Mouse (Mus musculus): ENCODE data around the gene Agxt. TPM values are rescaled to one million over a fixed set of nuclear protein-coding genes. Genes with fewer than 3 reads are reported as not detected.
A peak's percentile ranks its signal among the peaks of the same experiment; 100 is the strongest.

The Agxt gene
- polyA plus RNA-seq, 1 experiment from 2014 or later = not detected

DNA sequence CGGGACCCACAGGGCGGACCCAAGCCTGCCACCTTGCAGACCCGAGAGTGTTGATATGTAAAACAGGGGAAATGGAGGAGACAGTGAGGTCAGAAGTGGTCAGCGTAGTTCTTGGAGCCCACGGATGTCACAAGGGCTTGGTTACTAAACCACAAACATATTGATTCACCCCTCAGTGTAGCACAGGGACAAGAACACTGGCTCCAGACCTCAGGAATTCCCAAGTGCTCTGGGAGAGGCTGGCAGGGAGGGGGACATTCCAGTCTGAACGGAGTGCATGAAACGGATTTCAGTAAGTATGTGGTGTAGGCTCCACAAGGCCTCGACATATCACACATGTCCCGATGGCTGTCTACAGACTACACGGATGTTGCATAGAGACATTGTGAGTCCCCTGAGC lies 26.9 kb downstream of the Agxt start:
- no peaks in the 10 kb centered on the region for H3K27me3 ChIP-seq (ENCODE audit: insufficient read depth, low read length)
- ATAC-seq (ENCODE audit: low FRiP score, low TSS enrichment) = no peak
- H3K27ac ChIP-seq (ENCODE audit: low read length) = no peak overlapping the region
- H3K9ac ChIP-seq (replicated peaks; ENCODE audit: low read length) = no peak overlapping the region
- H3K4me2 ChIP-seq (replicated peaks; ENCODE audit: low read depth, low read length) = no peak overlapping the region
- H3K9me3 ChIP-seq (ENCODE audit: low read length) = no peaks in the 10 kb centered on the region
- H3K4me1 ChIP-seq (ENCODE audit: insufficient read depth, low read length) = peaks cover 8% of the 10 kb centered on the region; the same call in 1 of the 2 replicates
- no peaks in the 10 kb centered on the region for H3K36me3 ChIP-seq (ENCODE audit: insufficient read depth, low read length)
- WGBS = 78% methylated on average over 10 of the region's 10 CpGs
- H3K4me3 ChIP-seq (ENCODE audit: low read length) = no peak overlapping the region

DNA sequence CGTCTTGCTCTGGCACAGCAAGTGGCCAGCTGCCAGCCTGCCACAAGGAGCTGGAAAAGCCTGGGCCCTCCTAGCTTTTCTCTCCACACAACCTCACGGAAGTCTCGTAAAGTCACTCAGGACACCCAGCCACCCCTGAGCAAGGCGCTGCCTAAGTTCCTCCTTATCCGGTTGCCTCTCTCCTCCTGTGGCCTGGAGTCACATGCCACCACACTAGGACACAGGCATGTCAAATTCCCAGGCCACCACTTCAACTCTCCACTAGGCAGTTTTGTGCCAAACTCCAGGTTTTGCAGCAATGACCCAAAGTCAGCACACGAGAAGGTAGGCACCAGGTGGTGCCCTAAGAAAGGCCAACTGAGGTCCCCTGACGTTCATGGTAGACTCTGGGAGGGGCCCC lies 27.5 kb downstream of the Agxt start:
- WGBS = 88% methylated on average over 7 of the region's 7 CpGs
- Histone ChIP-seq H3K9me3 (ENCODE audit: low read length) (no peaks in the 10 kb centered on the region), H3K27me3 (ENCODE audit: insufficient read depth, low read length) (no peaks in the 10 kb centered on the region), H3K4me3 (ENCODE audit: low read length) (no peak overlapping the region), H3K4me1 (ENCODE audit: insufficient read depth, low read length) (peaks cover 8% of the 10 kb centered on the region; the same call in 1 of the 2 replicates), H3K27ac (ENCODE audit: low read length) (no peak overlapping the region), H3K4me2 (replicated peaks; ENCODE audit: low read depth, low read length) (no peak overlapping the region), H3K36me3 (ENCODE audit: insufficient read depth, low read length) (no peaks in the 10 kb centered on the region), H3K9ac (replicated peaks; ENCODE audit: low read length) (no peak overlapping the region)
- no peak for ATAC-seq (ENCODE audit: low FRiP score, low TSS enrichment)

DNA sequence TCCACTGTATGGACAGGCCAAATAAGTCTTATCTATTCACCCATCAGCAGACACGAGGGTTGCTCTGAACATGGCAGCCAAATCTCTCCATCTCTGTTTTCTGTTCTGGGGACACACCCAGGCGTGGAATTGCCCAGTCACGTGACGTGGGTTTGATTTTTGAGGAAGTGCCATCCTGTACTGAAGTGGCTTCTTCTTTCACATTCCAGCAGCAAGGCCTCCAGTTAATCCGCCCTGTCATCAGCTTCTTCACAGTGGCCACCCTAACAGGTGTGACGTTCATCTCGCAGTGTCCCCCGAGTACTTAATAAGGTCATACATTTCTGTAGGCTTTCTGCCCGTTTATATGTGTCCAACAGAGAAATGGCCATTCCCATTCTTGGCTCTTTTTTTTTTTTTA lies 30.4 kb downstream of the Agxt start:
- Histone ChIP-seq H3K9me3 (ENCODE audit: low read length) (no peaks in the 10 kb centered on the region), H3K4me1 (ENCODE audit: insufficient read depth, low read length) (peaks cover 5% of the 10 kb centered on the region; the same call in 1 of the 2 replicates), H3K27me3 (ENCODE audit: insufficient read depth, low read length) (no peaks in the 10 kb centered on the region), H3K4me3 (ENCODE audit: low read length) (no peak overlapping the region), H3K9ac (replicated peaks; ENCODE audit: low read length) (no peak overlapping the region), H3K4me2 (replicated peaks; ENCODE audit: low read depth, low read length) (no peak overlapping the region), H3K36me3 (ENCODE audit: insufficient read depth, low read length) (no peaks in the 10 kb centered on the region), H3K27ac (ENCODE audit: low read length) (no peak overlapping the region)
- ATAC-seq (ENCODE audit: low FRiP score, low TSS enrichment) = no peak
- 77% methylated on average over 9 of the region's 9 CpGs for WGBS

DNA sequence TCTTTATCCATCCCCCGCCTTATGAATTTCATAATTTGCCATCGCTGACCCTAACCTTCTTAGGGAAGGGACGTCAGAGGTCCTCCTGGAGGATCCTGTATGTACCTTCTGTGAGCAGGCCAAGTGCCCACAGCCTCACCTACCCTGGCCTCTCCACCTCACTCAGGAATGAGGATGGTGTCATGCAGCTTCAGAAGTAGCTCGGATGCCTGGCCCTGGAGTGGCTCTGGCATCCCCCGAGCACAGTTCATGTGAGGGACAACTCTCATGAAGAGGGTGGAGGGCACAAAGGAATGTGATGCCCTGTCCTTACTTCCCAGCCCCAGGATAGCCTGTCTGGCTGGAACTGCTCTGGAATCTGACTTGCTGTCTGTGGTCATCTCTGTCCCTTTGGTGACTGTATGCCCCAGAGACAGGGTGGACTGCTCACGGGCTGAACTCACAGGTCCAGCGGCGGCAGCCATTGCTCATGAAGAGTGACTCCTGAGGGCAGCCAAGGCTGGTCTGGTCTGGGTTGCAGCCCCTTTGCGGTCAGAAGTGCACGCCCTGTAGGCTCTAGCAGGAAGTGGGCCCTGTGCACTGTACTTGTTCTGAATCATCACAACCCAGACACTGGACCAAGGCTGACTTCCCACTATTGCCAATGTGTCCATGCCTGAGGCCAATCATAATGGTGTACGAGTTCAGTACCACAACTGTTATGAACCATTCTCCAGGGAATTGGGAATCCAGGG lies 31.5 kb downstream of the Agxt start:
- no peaks in the 10 kb centered on the region for H3K4me1 ChIP-seq (ENCODE audit: insufficient read depth, low read length)
- no peak overlapping the region for H3K9ac ChIP-seq (replicated peaks; ENCODE audit: low read length)
- WGBS = 81% methylated on average over 11 of the region's 11 CpGs
- H3K4me3 ChIP-seq (ENCODE audit: low read length) = no peak overlapping the region
- H3K9me3 ChIP-seq (ENCODE audit: low read length) = no peaks in the 10 kb centered on the region
- H3K4me2 ChIP-seq (replicated peaks; ENCODE audit: low read depth, low read length) = no peak overlapping the region
- no peaks in the 10 kb centered on the region for H3K27me3 ChIP-seq (ENCODE audit: insufficient read depth, low read length)
- no peak for ATAC-seq (ENCODE audit: low FRiP score, low TSS enrichment)
- H3K36me3 ChIP-seq (ENCODE audit: insufficient read depth, low read length) = no peaks in the 10 kb centered on the region
- H3K27ac ChIP-seq (ENCODE audit: low read length) = no peak overlapping the region

DNA sequence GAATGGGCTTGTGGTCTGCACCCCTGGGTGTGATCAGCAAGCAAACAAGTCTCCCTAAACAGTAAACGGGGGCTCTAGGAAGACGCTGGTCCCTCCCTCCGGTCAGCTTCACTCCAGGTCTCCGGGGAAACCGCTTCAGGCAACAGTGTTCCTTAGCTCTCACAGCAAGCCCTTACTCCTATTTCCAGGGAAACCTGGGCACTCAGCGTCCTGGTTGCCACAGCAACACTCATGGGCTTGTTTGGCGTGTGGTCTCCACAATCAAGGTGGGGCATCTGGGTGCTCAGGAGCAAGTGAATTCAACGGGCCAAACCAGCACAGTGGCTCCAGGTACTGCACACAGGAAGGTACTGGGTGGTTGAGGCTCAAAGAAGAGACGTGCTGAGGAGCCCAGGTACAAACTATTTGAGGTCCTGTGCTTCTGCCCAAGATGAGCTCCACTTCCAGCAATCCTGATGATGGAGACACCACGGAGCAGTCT lies 33.3 kb downstream of the Agxt start, which contains the start of gene Crocc2:
Gene Crocc2, plus strand, starts transcription at position 431 of the 481 bp plus-strand sequence.
- no peak for ATAC-seq (ENCODE audit: low FRiP score, low TSS enrichment)
- H3K27me3 ChIP-seq (ENCODE audit: insufficient read depth, low read length) = no peaks in the 10 kb centered on the region
- no peaks in the 10 kb centered on the region for H3K36me3 ChIP-seq (ENCODE audit: insufficient read depth, low read length)
- 51% methylated on average over 10 of the region's 10 CpGs for WGBS
- H3K4me2 ChIP-seq (replicated peaks; ENCODE audit: low read depth, low read length) = no peak within 1 kb of the TSS
- H3K4me3 ChIP-seq (ENCODE audit: low read length) = no peak within 1 kb of the TSS
- H3K27ac ChIP-seq (ENCODE audit: low read length) = no peak within 1 kb of the TSS
- H3K4me1 ChIP-seq (ENCODE audit: insufficient read depth, low read length) = no peaks in the 10 kb centered on the region
- H3K9ac ChIP-seq (replicated peaks; ENCODE audit: low read length) = no peak within 1 kb of the TSS
- H3K9me3 ChIP-seq (ENCODE audit: low read length) = no peaks in the 10 kb centered on the region

DNA sequence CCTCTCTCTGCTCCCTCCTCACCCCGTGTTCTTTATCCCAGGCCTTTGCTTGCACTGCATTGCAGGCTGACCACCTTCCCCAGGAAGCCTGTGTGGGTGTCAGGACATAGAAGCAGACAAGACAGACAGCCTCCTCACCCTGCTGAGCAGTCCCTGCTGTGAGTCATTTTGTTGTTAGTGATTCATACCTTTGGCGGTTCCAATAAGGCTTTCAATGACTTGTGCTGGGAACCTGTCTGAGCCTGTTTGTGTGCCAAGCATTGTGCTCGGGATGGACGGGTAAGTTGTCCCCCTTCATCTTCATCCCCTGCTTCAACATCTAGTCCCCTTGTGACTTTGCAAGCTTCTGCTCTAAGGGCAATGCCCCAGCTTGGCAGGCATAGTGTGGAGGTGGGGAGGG lies 38.6 kb downstream of the Agxt start:
- WGBS = 68% methylated on average over 4 of the region's 4 CpGs
- Histone ChIP-seq H3K9me3 (ENCODE audit: low read length) (no peaks in the 10 kb centered on the region), H3K4me2 (replicated peaks; ENCODE audit: low read depth, low read length) (no peak overlapping the region), H3K27ac (ENCODE audit: low read length) (no peak overlapping the region), H3K9ac (replicated peaks; ENCODE audit: low read length) (no peak overlapping the region), H3K4me3 (ENCODE audit: low read length) (no peak overlapping the region), H3K27me3 (ENCODE audit: insufficient read depth, low read length) (peaks cover 4% of the 10 kb centered on the region; the same call in 1 of the 2 replicates), H3K36me3 (ENCODE audit: insufficient read depth, low read length) (no peaks in the 10 kb centered on the region), H3K4me1 (ENCODE audit: insufficient read depth, low read length) (peaks cover 23% of the 10 kb centered on the region)
- ATAC-seq (ENCODE audit: low FRiP score, low TSS enrichment) = no peak

DNA sequence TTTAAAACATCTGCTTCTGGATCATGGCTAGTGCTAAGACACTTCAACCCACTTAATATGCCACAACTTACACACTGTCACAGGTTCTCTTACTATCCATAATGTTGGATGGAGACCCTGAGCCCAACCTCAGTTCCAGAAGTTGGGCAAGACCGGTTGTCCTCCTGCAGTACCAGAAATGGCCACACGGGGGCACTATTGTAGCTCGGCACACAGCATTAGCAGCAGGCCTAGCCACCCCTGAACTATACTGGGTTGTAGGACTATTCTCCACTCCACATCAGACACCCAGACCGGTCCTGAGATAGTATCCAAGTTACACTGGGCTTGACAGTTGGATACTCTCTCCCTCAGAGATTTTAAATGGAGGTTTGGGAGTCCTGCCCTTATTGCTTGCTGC lies 39.4 kb downstream of the Agxt start:
- H3K4me1 ChIP-seq (ENCODE audit: insufficient read depth, low read length) = peaks cover 23% of the 10 kb centered on the region
- H3K4me3 ChIP-seq (ENCODE audit: low read length) = no peak overlapping the region
- ATAC-seq (ENCODE audit: low FRiP score, low TSS enrichment) = peak; percentile 70
- no peak overlapping the region for H3K9ac ChIP-seq (replicated peaks; ENCODE audit: low read length)
- 0% methylated on average over 4 of the region's 4 CpGs for WGBS
- H3K9me3 ChIP-seq (ENCODE audit: low read length) = no peaks in the 10 kb centered on the region
- no peaks in the 10 kb centered on the region for H3K36me3 ChIP-seq (ENCODE audit: insufficient read depth, low read length)
- no peak overlapping the region for H3K4me2 ChIP-seq (replicated peaks; ENCODE audit: low read depth, low read length)
- no peak overlapping the region for H3K27ac ChIP-seq (ENCODE audit: low read length)
- H3K27me3 ChIP-seq (ENCODE audit: insufficient read depth, low read length) = peaks cover 4% of the 10 kb centered on the region; the same call in 1 of the 2 replicates

DNA sequence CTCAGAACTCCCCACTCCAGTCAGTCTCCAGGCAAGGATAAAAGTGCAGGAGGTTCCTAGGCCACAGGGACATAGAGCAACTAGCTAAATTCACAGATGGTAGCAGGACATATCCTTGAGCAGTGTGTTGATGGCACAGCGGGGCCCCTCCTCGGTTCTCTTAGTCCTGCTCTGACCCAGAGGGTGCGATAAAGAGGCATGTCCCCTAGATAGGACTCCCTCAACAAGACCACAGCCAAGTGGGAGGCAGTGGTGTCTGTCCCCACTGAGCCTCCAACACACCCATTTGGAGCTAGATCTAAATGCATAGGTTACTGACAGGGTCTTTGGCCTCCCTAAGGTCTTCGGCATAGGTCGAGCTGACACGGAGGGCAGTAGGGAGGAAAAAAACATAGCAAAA lies 40.8 kb downstream of the Agxt start:
- peak overlapping the region; percentile 76 for H3K4me2 ChIP-seq (replicated peaks; ENCODE audit: low read depth, low read length)
- no peak for ATAC-seq (ENCODE audit: low FRiP score, low TSS enrichment)
- H3K4me3 ChIP-seq (ENCODE audit: low read length) = no peak overlapping the region
- peaks cover 4% of the 10 kb centered on the region; the same call in 1 of the 2 replicates for H3K27me3 ChIP-seq (ENCODE audit: insufficient read depth, low read length)
- WGBS = 13% methylated on average over 6 of the region's 6 CpGs
- H3K4me1 ChIP-seq (ENCODE audit: insufficient read depth, low read length) = peaks cover 23% of the 10 kb centered on the region
- no peak overlapping the region for H3K9ac ChIP-seq (replicated peaks; ENCODE audit: low read length)
- no peaks in the 10 kb centered on the region for H3K36me3 ChIP-seq (ENCODE audit: insufficient read depth, low read length)
- H3K27ac ChIP-seq (ENCODE audit: low read length) = peak overlapping the region; percentile 91
- no peaks in the 10 kb centered on the region for H3K9me3 ChIP-seq (ENCODE audit: low read length)

DNA sequence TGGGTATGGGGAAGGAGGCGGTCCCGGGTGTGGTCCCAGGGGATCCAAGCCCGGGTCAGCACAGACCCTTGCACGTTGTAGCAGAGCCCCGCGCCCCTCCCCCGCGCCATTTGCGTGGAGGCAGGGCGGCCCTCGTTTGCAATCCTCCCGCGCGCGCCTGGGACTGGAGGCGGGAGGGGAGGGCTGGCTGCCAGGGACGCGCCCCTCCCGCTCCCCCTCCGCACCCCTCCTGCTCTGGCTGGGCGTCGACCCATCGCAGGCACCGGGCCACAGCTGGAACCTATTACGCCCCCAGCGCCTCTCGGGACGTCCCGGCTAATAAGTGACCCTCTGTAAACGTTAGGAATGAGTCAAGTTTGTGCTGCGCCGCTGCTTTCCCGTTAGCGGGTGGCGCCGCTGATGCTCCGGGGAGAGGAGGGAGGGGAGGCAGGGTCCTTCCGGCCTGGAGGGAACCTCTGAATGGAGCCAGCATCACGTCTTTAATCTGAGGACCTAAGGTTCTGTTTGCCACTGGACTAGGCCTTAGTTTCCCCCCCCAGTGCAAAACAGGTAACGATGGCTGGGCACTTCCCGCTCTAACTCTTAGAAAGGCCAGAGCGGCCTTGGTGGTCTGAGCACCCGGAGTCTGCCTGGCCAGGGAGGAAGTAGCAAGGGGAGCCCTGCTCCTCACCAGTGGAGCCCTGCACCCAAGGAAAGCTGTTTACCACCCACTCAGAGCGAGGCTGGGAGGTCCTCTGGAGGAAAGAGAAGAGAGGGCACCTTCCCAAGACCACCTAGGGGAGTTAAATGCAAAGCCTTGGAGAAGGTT lies 41.7 kb downstream of the Agxt start:
- WGBS = 3% methylated on average over 37 of the region's 44 CpGs
- peaks cover 23% of the 10 kb centered on the region for H3K4me1 ChIP-seq (ENCODE audit: insufficient read depth, low read length)
- H3K27ac ChIP-seq (ENCODE audit: low read length) = peak overlapping the region; percentile 91
- peak; percentile 84 for ATAC-seq (ENCODE audit: low FRiP score, low TSS enrichment)
- peak overlapping the region; percentile 53 for H3K9ac ChIP-seq (replicated peaks; ENCODE audit: low read length)
- H3K4me2 ChIP-seq (replicated peaks; ENCODE audit: low read depth, low read length) = peak overlapping the region; percentile 76
- no peaks in the 10 kb centered on the region for H3K36me3 ChIP-seq (ENCODE audit: insufficient read depth, low read length)
- no peaks in the 10 kb centered on the region for H3K9me3 ChIP-seq (ENCODE audit: low read length)
- peak overlapping the region; percentile 42 for H3K4me3 ChIP-seq (ENCODE audit: low read length)
- H3K27me3 ChIP-seq (ENCODE audit: insufficient read depth, low read length) = peaks cover 4% of the 10 kb centered on the region; the same call in 1 of the 2 replicates

All from kidney, embryonic 16.5 days (tissue).